Mouse (Mus musculus): Measurements from ENCODE around the gene Tns1.
"Not testable (repeated sequence)": the region's sequence is repeated elsewhere in the genome, so short reads cannot be mapped to it uniquely, and the experiment has no call there.

DNA sequence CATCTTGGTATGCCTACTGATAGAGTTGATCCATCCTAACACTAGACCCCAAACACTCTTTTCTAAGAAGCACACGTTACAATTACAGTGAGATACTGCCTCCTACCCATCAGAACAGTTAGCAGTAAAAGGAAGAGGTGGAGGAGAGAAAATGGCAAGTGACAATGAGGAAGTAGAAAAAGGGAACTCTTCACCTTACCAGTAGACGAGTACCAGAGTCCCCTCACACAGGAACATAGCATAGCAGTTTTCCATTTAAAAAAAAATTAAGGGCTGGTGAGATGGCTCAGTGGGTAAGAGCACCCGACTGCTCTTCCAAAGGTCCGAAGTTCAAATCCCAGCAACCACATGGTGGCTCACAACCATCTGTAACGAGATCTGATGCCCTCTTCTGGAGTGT lies 35.4 kb upstream of the Tns1 start:
- TF ChIP-seq CTCF (IDR thresholded peaks at IDR 0.05; ENCODE audit: control insufficient read depth, insufficient read depth, low read length); POLR2A (IDR thresholded peaks at IDR 0.05; ENCODE audit: borderline replicate concordance, control insufficient read depth, low read depth, low read length): not testable (repeated sequence)

Data from bone marrow, adult 2 months (tissue).